Mouse (Mus musculus): ENCODE measurements around the gene Cast. TPM values are rescaled to one million over a fixed set of nuclear protein-coding genes. Genes with fewer than 3 reads are reported as not detected.

The Cast gene
- total RNA-seq, 2 experiments from 2014 or later, result 6.2 to 6.5 TPM

GRCm38 (mm10) chr13:74696225-74696624 is 112.4 kb downstream of the Cast start:
- DNase-seq (ENCODE audit: low spot score in 2 of 2), result no peak

GRCm38 (mm10) chr13:74695497-74696193 is 113.0 kb downstream of the Cast start:
- DNase-seq (ENCODE audit: low spot score in 2 of 2), result no peak

Other genes starting within 250 kb of the Cast start
- gene Erap1, start 169.2 kb downstream of the Cast start, total RNA-seq (2021), result 10 to 100 TPM in 1 of 2 experiments, 1 to 10 TPM in 1; 9.1 to 17.2 TPM